Mouse (Mus musculus): ENCODE results near the gene Ear10. TPM values are rescaled to one million over a fixed set of nuclear protein-coding genes. Genes with fewer than 3 reads are reported as not detected.
"Not testable (repeated sequence)": the region's sequence is repeated elsewhere in the genome, so short reads cannot be mapped to it uniquely, and the experiment has no call there.

Ear10 gene
- polyA plus RNA-seq (2015; fragmentation: Nextera tagmentation; extraction: Ambion mirVana), result not detected in 2 replicates

DNA sequence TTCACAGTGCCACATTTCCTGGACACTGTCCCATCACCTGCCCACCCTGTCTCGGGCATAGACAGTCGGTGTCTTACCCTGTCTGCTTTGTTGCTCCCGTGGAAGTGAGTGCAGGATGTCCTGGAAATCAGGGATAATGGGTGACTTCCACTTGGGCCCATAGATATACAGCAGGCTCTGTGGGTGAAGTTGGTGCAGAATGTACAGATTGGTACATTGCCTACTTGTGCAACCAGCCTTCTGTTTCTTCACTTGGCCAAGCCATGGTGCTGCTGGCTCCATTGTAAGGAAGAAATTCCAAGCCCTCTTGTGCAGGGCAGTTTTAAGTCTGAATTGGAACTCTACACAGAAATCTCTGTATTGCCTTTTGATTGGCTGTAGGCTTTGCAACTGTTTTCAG, at the start of gene Ear10:
Ear10 (minus strand) TSS at position 101 of the 400 bp plus-strand sequence.
- H3K27ac ChIP-seq (ENCODE audit: low read length); H3K9ac ChIP-seq (ENCODE audit: low read depth, low read length); H3K4me1 ChIP-seq (ENCODE audit: control insufficient read depth, insufficient read depth, low read length); H3K36me3 ChIP-seq (ENCODE audit: control insufficient read depth, insufficient read depth, low read length); H3K4me2 ChIP-seq (ENCODE audit: low read length); H3K9me3 ChIP-seq (replicated peaks; ENCODE audit: control insufficient read depth, low read length, poor library complexity, severe bottlenecking); H3K27me3 ChIP-seq (ENCODE audit: control insufficient read depth, insufficient read depth, low read depth, low read length); ATAC-seq; H3K4me3 ChIP-seq (ENCODE audit: low read depth, low read length): not testable (repeated sequence)
- WGBS, result 87% methylated on average over 3 of the region's 3 CpGs

GRCm38 (mm10) chr14:43956769-43957168, 33.4 kb upstream of the Ear10 start, which contains the start of gene Ang5:
TSS of gene Ang5 (plus strand) at chr14:43957069.
- H3K4me2 ChIP-seq (ENCODE audit: low read length); H3K9me3 ChIP-seq (replicated peaks; ENCODE audit: control insufficient read depth, low read length, poor library complexity, severe bottlenecking); H3K9ac ChIP-seq (ENCODE audit: low read depth, low read length); H3K27me3 ChIP-seq (ENCODE audit: control insufficient read depth, insufficient read depth, low read depth, low read length); H3K4me3 ChIP-seq (ENCODE audit: low read depth, low read length); H3K4me1 ChIP-seq (ENCODE audit: control insufficient read depth, insufficient read depth, low read length); H3K36me3 ChIP-seq (ENCODE audit: control insufficient read depth, insufficient read depth, low read length); ATAC-seq; H3K27ac ChIP-seq (ENCODE audit: low read length): not testable (repeated sequence)
- WGBS, result no CpG with 5 or more reads among the region's 2 CpGs

- H3K9ac ChIP-seq (ENCODE audit: low read depth, low read length); ATAC-seq; H3K4me3 ChIP-seq (ENCODE audit: low read depth, low read length); H3K9me3 ChIP-seq (replicated peaks; ENCODE audit: control insufficient read depth, low read length, poor library complexity, severe bottlenecking); H3K4me1 ChIP-seq (ENCODE audit: control insufficient read depth, insufficient read depth, low read length); H3K36me3 ChIP-seq (ENCODE audit: control insufficient read depth, insufficient read depth, low read length); H3K4me2 ChIP-seq (ENCODE audit: low read length); H3K27ac ChIP-seq (ENCODE audit: low read length); H3K27me3 ChIP-seq (ENCODE audit: control insufficient read depth, insufficient read depth, low read depth, low read length): not testable (repeated sequence)
- no CpG with 5 or more reads among the region's 1 CpGs for WGBS
These were observed 31.7 kb upstream of the Ear10 start for GRCm38 (mm10) chr14:43955074-43955473.

- not testable (repeated sequence) for ATAC-seq; H3K9me3 ChIP-seq (replicated peaks; ENCODE audit: control insufficient read depth, low read length, poor library complexity, severe bottlenecking); H3K4me1 ChIP-seq (ENCODE audit: control insufficient read depth, insufficient read depth, low read length); H3K27me3 ChIP-seq (ENCODE audit: control insufficient read depth, insufficient read depth, low read depth, low read length); H3K9ac ChIP-seq (ENCODE audit: low read depth, low read length); H3K4me3 ChIP-seq (ENCODE audit: low read depth, low read length); H3K4me2 ChIP-seq (ENCODE audit: low read length); H3K36me3 ChIP-seq (ENCODE audit: control insufficient read depth, insufficient read depth, low read length); H3K27ac ChIP-seq (ENCODE audit: low read length)
- WGBS, result 48% methylated on average over 2 of the region's 2 CpGs
These were observed 30.0 kb upstream of the Ear10 start for GRCm38 (mm10) chr14:43953382-43953781.

DNA sequence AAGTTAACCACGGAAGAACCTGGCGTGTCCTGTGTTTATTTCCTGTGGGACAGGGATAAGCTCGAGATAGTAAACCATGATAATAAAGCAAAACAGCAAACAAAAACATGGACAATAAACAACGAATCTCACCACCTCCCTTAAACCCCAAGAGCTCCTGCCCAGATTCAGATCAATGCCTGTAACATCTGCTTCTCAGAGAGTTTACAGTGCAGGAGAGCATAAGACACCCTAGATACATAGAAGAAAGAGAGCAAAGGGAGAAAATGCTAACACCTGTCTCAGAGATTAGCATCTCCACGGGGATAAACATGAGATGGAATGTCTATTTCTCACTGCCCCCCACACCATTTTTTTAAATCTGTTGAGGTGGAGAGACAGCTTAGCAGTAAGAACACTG, 10.0 kb upstream of the Ear10 start:
- H3K27me3 ChIP-seq (ENCODE audit: control insufficient read depth, insufficient read depth, low read depth, low read length); ATAC-seq; H3K9ac ChIP-seq (ENCODE audit: low read depth, low read length); H3K4me3 ChIP-seq (ENCODE audit: low read depth, low read length); H3K9me3 ChIP-seq (replicated peaks; ENCODE audit: control insufficient read depth, low read length, poor library complexity, severe bottlenecking); H3K4me1 ChIP-seq (ENCODE audit: control insufficient read depth, insufficient read depth, low read length); H3K36me3 ChIP-seq (ENCODE audit: control insufficient read depth, insufficient read depth, low read length); H3K27ac ChIP-seq (ENCODE audit: low read length); H3K4me2 ChIP-seq (ENCODE audit: low read length): not testable (repeated sequence)
- WGBS, result 49% methylated on average over 5 of the region's 5 CpGs

DNA sequence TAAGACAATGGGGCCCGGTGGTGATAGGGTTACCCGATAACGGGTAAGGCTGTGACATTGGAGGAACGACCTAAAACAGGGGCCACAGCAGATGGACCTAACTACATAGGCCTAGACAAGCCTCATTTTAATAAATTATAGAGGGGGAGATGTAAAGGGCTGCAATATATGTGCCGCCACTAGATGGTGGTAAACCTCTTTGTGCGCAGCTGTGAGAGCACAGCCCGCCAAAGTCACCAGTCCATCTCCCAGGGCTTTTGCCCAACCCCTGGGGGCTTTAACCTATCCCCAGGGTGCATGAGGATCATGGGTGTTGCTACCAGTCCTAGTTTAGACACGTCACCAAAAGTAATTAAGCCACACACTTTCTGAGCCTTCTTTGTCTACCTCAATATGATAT, 9.6 kb upstream of the Ear10 start:
- ATAC-seq; H3K9ac ChIP-seq (ENCODE audit: low read depth, low read length); H3K4me1 ChIP-seq (ENCODE audit: control insufficient read depth, insufficient read depth, low read length); H3K9me3 ChIP-seq (replicated peaks; ENCODE audit: control insufficient read depth, low read length, poor library complexity, severe bottlenecking); H3K4me2 ChIP-seq (ENCODE audit: low read length); H3K27me3 ChIP-seq (ENCODE audit: control insufficient read depth, insufficient read depth, low read depth, low read length); H3K36me3 ChIP-seq (ENCODE audit: control insufficient read depth, insufficient read depth, low read length); H3K27ac ChIP-seq (ENCODE audit: low read length); H3K4me3 ChIP-seq (ENCODE audit: low read depth, low read length): not testable (repeated sequence)
- WGBS, result 15% methylated on average over 8 of the region's 8 CpGs

- H3K27ac ChIP-seq (ENCODE audit: low read length), result peak overlapping the region; percentile 69
- peak; percentile 94 for ATAC-seq
- not testable (repeated sequence) for H3K9me3 ChIP-seq (replicated peaks; ENCODE audit: control insufficient read depth, low read length, poor library complexity, severe bottlenecking); H3K36me3 ChIP-seq (ENCODE audit: control insufficient read depth, insufficient read depth, low read length); H3K27me3 ChIP-seq (ENCODE audit: control insufficient read depth, insufficient read depth, low read depth, low read length); H3K4me1 ChIP-seq (ENCODE audit: control insufficient read depth, insufficient read depth, low read length)
- 5% methylated on average over 21 of the region's 21 CpGs for WGBS
- H3K4me3 ChIP-seq (ENCODE audit: low read depth, low read length), result peak overlapping the region; percentile 48
- peak overlapping the region; percentile 35; the same call in 1 of the 2 replicates for H3K9ac ChIP-seq (ENCODE audit: low read depth, low read length)
- peak overlapping the region; percentile 54 for H3K4me2 ChIP-seq (ENCODE audit: low read length)
These were observed 2.1 kb upstream of the Ear10 start for GRCm38 (mm10) chr14:43925404-43925950.

- H3K36me3 ChIP-seq (ENCODE audit: control insufficient read depth, insufficient read depth, low read length); H3K4me1 ChIP-seq (ENCODE audit: control insufficient read depth, insufficient read depth, low read length); H3K9me3 ChIP-seq (replicated peaks; ENCODE audit: control insufficient read depth, low read length, poor library complexity, severe bottlenecking); H3K27me3 ChIP-seq (ENCODE audit: control insufficient read depth, insufficient read depth, low read depth, low read length): not testable (repeated sequence)
- Histone ChIP-seq H3K9ac (ENCODE audit: low read depth, low read length) (peak within 1 kb of the TSS; percentile 35; the same call in 1 of the 2 replicates), H3K27ac (ENCODE audit: low read length) (peak within 1 kb of the TSS; percentile 69), H3K4me3 (ENCODE audit: low read depth, low read length) (peak within 1 kb of the TSS; percentile 48), H3K4me2 (ENCODE audit: low read length) (peak within 1 kb of the TSS; percentile 54)
- peak; percentile 99 for ATAC-seq
- 5% methylated on average over 10 of the region's 10 CpGs for WGBS
These were observed 1.5 kb upstream of the Ear10 start, which contains the start of gene Gm8113 for GRCm38 (mm10) chr14:43924688-43925403. TSS of gene Gm8113 (plus strand) at chr14:43925390.

DNA sequence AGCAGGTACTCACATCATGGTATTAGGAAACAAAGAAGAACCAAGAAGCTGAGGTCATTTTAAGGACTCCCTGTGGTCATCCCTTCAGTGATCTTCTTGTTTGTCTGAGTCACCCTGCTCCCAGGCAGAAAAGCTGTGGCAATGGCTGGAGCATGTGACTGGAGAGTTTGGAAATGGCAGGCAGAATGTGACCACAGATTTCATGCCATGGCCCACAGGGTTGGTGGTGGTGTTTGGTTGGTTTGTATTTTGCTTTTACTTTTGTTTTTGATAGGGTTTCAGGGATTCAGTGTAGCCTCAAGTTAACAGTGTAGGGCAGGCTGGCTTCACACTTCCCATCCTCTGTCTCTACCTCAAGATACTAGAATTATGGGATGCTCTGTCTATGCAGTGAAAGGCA, 5.1 kb downstream of the Ear10 start:
- not testable (repeated sequence) for ATAC-seq; H3K36me3 ChIP-seq (ENCODE audit: control insufficient read depth, insufficient read depth, low read length); H3K4me2 ChIP-seq (ENCODE audit: low read length); H3K4me1 ChIP-seq (ENCODE audit: control insufficient read depth, insufficient read depth, low read length); H3K9me3 ChIP-seq (replicated peaks; ENCODE audit: control insufficient read depth, low read length, poor library complexity, severe bottlenecking); H3K4me3 ChIP-seq (ENCODE audit: low read depth, low read length); H3K27ac ChIP-seq (ENCODE audit: low read length); H3K9ac ChIP-seq (ENCODE audit: low read depth, low read length); H3K27me3 ChIP-seq (ENCODE audit: control insufficient read depth, insufficient read depth, low read depth, low read length)
